Mouse (Mus musculus) lung, postnatal 0 days (tissue): ENCODE measurements at regions not wholly inside any gene's neighbourhood (a gene's known extent, or its start where the extent isn't known, plus 50 kb on each side); places are given as distances from the start of the nearest gene placed in this dataset.

ENCODE experiments used
- CTCF ChIP-seq: IDR thresholded peaks from 2 replicates; pipeline ENCODE4 v1.5.1; 2016; ENCODE audit warnings: antibody characterized with exemption, mild to moderate bottlenecking
- EP300 ChIP-seq: IDR thresholded peaks from 2 replicates; pipeline ENCODE4 v1.6.1; 2016; ENCODE audit warnings: antibody characterized with exemption, mild to moderate bottlenecking, control low read depth

GRCm38 (mm10) chr1:190483366-190483765 lies 312.9 kb upstream of the Prox1 start:
- TF ChIP-seq EP300 (no peak), CTCF (no peak)
